Mouse (Mus musculus) lung, postnatal 0 days (tissue): ENCODE measurements around the gene Ell. TPM values are rescaled to one million over a fixed set of nuclear protein-coding genes. Genes with fewer than 3 reads are reported as not detected.

Source experiments
- ATAC-seq: fragments of 200-750 bp; cut with Nextera tagmentation; 2 replicates; pipeline ENCODE4 v1.8.0; 2017; ENCODE audit warnings: moderate library complexity
- DNase-seq: peaks from one replicate; pipeline ENCODE4 v3.0.0-alpha.2; 2016; ENCODE audit warnings: low spot score
- H3K27ac ChIP-seq: fragments of 300-500 bp; sonication (generic); 2 replicates; pipeline ENCODE4 v1.5.1; 2014; ENCODE audit warnings: antibody characterized with exemption, mild to moderate bottlenecking, low read length, mixed read lengths
- H3K27me3 ChIP-seq: fragments of 300-500 bp; sonication (generic); replicated peaks from 2 replicates; pipeline ENCODE4 v1.6.1; 2014; ENCODE audit warnings: low read length, mixed read lengths; ENCODE audit not compliant: insufficient read depth
- H3K36me3 ChIP-seq: fragments of 300-500 bp; sonication (generic); 2 replicates; pipeline ENCODE4 v1.6.1; 2014; ENCODE audit warnings: low read length, mixed read lengths; ENCODE audit not compliant: insufficient read depth
- H3K4me1 ChIP-seq: fragments of 300-500 bp; sonication (generic); 2 replicates; pipeline ENCODE4 v1.6.1; 2014; ENCODE audit warnings: antibody characterized with exemption, low read depth, low read length, mixed read lengths; ENCODE audit not compliant: insufficient read depth
- H3K4me2 ChIP-seq: fragments of 300-500 bp; sonication (generic); replicated peaks from 2 replicates; pipeline ENCODE4 v1.6.1; 2014; ENCODE audit warnings: low read depth, mild to moderate bottlenecking, low read length, moderate library complexity, mixed read lengths
- H3K4me3 ChIP-seq: fragments of 300-500 bp; sonication (generic); 2 replicates; pipeline ENCODE4 v1.5.1; 2014; ENCODE audit warnings: low read depth, low read length
- H3K9ac ChIP-seq: fragments of 300-500 bp; sonication (generic); replicated peaks from 2 replicates; pipeline ENCODE4 v1.6.1; 2014; ENCODE audit warnings: low read depth, mild to moderate bottlenecking
- H3K9me3 ChIP-seq: fragments of 300-500 bp; sonication (generic); 2 replicates; pipeline ENCODE4 v1.6.1; 2016; ENCODE audit warnings: low read length, mixed read lengths
- CTCF ChIP-seq: IDR thresholded peaks from 2 replicates; pipeline ENCODE4 v1.5.1; 2016; ENCODE audit warnings: antibody characterized with exemption, mild to moderate bottlenecking
- EP300 ChIP-seq: IDR thresholded peaks from 2 replicates; pipeline ENCODE4 v1.6.1; 2016; ENCODE audit warnings: antibody characterized with exemption, mild to moderate bottlenecking, control low read depth
- WGBS: fragments of 180-500 bp; shearing (Covaris S2); extraction: QIAGEN DNeasy Blood & Tissue Kit; methylation state at CpG from one replicate; pipeline ENCODE4 v1.1.7; 2014; 5-methylcytosine and 5-hydroxymethylcytosine counted together
- polyA plus RNA-seq: library from polyadenylated mRNA; unstranded; fragments of >200 nt; fragmentation: Nextera tagmentation; extraction: Ambion mirVana; gene quantifications from 2 replicates; pipeline ENCODE4 v1.2.1, GENCODE M21; 2015

The Ell gene
- polyA plus RNA-seq, 1 experiment from 2014 or later: 13.0 TPM

- TF ChIP-seq CTCF: no peak
- no peak for TF ChIP-seq EP300
- ATAC-seq (no peak), DNase-seq (no peak)
- 26% methylated on average over 23 of the region's 23 CpGs for WGBS
- Histone ChIP-seq H3K4me1 (peaks cover 10% of the 10 kb centered on the region), H3K36me3 (no peaks in the 10 kb centered on the region), H3K9me3 (no peaks in the 10 kb centered on the region), H3K27me3 (peaks cover 16% of the 10 kb centered on the region; the same call in 1 of the 2 replicates), H3K4me3 (no peak overlapping the region), H3K9ac (no peak overlapping the region), H3K27ac (no peak overlapping the region), H3K4me2 (no peak overlapping the region)
These were observed 37.3 kb upstream of the Ell start for GRCm38 (mm10) chr8:70501820-70502529.

GRCm38 (mm10) chr8:70502540-70502939, 36.7 kb upstream of the Ell start:
- TF ChIP-seq EP300 (no peak), CTCF (no peak)
- DNase-seq: no peak
- H3K36me3 ChIP-seq: peaks cover 1% of the 10 kb centered on the region; the same call in 1 of the 2 replicates
- no peak overlapping the region for H3K4me2 ChIP-seq
- no peak overlapping the region for H3K27ac ChIP-seq
- peaks cover 16% of the 10 kb centered on the region; the same call in 1 of the 2 replicates for H3K27me3 ChIP-seq
- no peak overlapping the region for H3K4me3 ChIP-seq
- H3K4me1 ChIP-seq: peaks cover 10% of the 10 kb centered on the region
- no peak for ATAC-seq
- no peaks in the 10 kb centered on the region for H3K9me3 ChIP-seq
- H3K9ac ChIP-seq: no peak overlapping the region
- 43% methylated on average over 12 of the region's 12 CpGs for WGBS

- no peaks in the 10 kb centered on the region for H3K9me3 ChIP-seq
- peaks cover 6% of the 10 kb centered on the region; the same call in 1 of the 2 replicates for H3K36me3 ChIP-seq
- no peak overlapping the region for H3K4me3 ChIP-seq
- H3K4me2 ChIP-seq: no peak overlapping the region
- peaks cover 10% of the 10 kb centered on the region for H3K4me1 ChIP-seq
- peak; percentile 43 for ATAC-seq
- peaks cover 16% of the 10 kb centered on the region; the same call in 1 of the 2 replicates for H3K27me3 ChIP-seq
- no peak overlapping the region for H3K27ac ChIP-seq
- no peak overlapping the region for H3K9ac ChIP-seq
- no peak for TF ChIP-seq EP300
- TF ChIP-seq CTCF: peak; percentile 88
- 20% methylated on average over 46 of the region's 46 CpGs for whole genome bisulfite sequencing
- peak; percentile 85 for DNase-seq
These were observed 36.1 kb upstream of the Ell start for GRCm38 (mm10) chr8:70503062-70503750.

GRCm38 (mm10) chr8:70504291-70504716, 35.0 kb upstream of the Ell start:
- Histone ChIP-seq H3K27me3 (peaks cover 16% of the 10 kb centered on the region; the same call in 1 of the 2 replicates), H3K9ac (no peak overlapping the region), H3K4me1 (peaks cover 18% of the 10 kb centered on the region), H3K27ac (no peak overlapping the region), H3K4me3 (no peak overlapping the region), H3K4me2 (no peak overlapping the region), H3K36me3 (peaks cover 6% of the 10 kb centered on the region; the same call in 1 of the 2 replicates), H3K9me3 (no peaks in the 10 kb centered on the region)
- TF ChIP-seq CTCF (no peak), EP300 (no peak)
- WGBS: 59% methylated on average over 16 of the region's 16 CpGs
- DNase-seq (peak; percentile 63), ATAC-seq (no peak)

GRCm38 (mm10) chr8:70504851-70505250, 34.4 kb upstream of the Ell start:
- TF ChIP-seq EP300 (no peak), CTCF (peak; percentile 89)
- Histone ChIP-seq H3K36me3 (peaks cover 6% of the 10 kb centered on the region; the same call in 1 of the 2 replicates), H3K27me3 (peaks cover 16% of the 10 kb centered on the region; the same call in 1 of the 2 replicates), H3K4me2 (no peak overlapping the region), H3K4me1 (peaks cover 22% of the 10 kb centered on the region), H3K27ac (no peak overlapping the region), H3K4me3 (no peak overlapping the region), H3K9me3 (no peaks in the 10 kb centered on the region), H3K9ac (no peak overlapping the region)
- 78% methylated on average over 3 of the region's 3 CpGs for WGBS
- DNase-seq (peak; percentile 62), ATAC-seq (no peak)

GRCm38 (mm10) chr8:70505698-70506327, 33.4 kb upstream of the Ell start:
- TF ChIP-seq EP300 (no peak), CTCF (no peak)
- peaks cover 6% of the 10 kb centered on the region; the same call in 1 of the 2 replicates for H3K36me3 ChIP-seq
- 33% methylated on average over 32 of the region's 32 CpGs for WGBS
- H3K27ac ChIP-seq: peak overlapping the region; percentile 80
- peak overlapping the region; percentile 76 for H3K4me3 ChIP-seq
- peak overlapping the region; percentile 62; the same call in 1 of the 2 replicates for H3K9ac ChIP-seq
- H3K27me3 ChIP-seq: peaks cover 14% of the 10 kb centered on the region; the same call in 1 of the 2 replicates
- no peaks in the 10 kb centered on the region for H3K9me3 ChIP-seq
- ATAC-seq (peak; percentile 0), DNase-seq (no peak)
- peak overlapping the region; percentile 71 for H3K4me2 ChIP-seq
- H3K4me1 ChIP-seq: peaks cover 22% of the 10 kb centered on the region
